Mouse (Mus musculus) adrenal gland, adult 10 weeks (tissue): Measurements from ENCODE around the gene Psen2. TPM values are rescaled to one million over a fixed set of nuclear protein-coding genes. Genes with fewer than 3 reads are reported as not detected.

Experiments used
- polyA plus RNA-seq: library from polyadenylated mRNA; stranded (reverse); fragments of 350-450 nt; fragmentation: Illumina TruSeq; extraction: RNeasy Lipid Tissue Mini Kit (QIAGEN cat#74804); gene quantifications from one replicate; pipeline ENCODE4 v1.2.3, GENCODE M21; 2014; ENCODE audit warnings: low read depth, low replicate concordance

The Psen2 gene
- polyA plus RNA-seq: 4.3 TPM

DNA sequence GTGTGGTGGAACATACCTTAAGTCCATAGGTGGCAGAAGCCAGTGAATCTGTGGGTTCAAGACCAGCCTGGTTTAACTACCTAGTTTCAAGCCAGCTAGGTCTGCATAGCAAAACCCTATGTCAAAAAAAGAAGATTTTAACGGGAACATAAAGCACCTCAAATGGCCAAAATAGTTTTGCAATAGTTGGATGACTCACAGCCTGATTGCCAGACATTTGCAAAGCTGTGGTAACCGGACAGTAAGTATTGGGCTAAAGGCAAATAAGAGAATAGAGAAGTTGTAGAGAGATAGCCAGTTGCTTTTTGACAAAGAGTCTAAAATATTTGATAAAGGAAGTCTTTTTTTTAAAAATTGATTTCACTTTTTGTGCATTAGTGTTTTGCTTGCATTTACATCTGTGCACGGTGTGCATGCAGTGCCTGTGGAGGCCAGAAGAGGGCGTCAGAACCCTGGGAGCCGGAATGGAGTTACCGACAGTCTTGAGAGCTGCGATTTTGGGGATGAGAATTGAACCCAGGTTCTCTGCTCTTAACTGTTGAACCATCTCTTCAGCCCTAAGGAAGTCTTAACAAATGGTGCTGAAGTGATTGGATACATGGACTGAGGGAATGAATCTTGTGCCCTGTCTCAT lies at the start of gene Psen2:
Gene Psen2 (minus strand): TSS at position 75 of the 634 bp plus-strand sequence.

DNA sequence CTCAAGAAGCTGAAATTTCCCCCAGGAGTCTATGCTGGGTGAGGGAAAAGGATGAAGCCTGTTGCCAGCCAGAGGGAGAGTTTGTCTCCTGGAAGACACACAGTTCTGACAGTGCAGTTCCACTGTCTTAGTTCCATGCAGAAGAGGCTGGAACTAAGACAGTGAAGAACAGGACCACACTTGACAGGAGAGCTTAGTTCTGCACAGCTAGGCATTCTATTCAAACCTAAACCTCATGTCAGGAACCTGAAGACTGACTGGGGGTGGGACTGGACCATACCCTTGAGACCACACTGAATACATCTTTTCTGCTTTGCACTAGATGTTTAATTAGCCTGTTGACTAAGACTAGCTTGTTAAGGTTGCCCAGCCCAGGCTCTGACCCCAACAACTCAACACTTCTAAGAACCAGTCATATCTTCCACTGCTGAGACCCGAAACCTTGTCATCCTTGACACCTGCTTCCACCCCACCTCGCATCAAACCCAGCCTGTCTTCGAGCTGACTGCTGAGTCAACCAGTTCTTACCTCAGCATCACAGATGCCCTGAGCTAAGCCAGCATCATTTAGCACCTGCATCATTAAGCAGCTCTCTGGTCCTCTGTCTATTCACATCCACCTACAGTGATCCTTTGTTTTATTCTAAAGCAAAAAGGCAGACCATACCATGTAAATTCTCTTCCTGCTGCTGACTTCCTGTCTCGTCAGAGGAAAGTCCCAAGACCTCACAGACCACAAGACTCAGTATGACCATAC lies 64.1 kb downstream of the Psen2 start, which contains the start of gene Coq8a:
Gene Coq8a (minus strand): TSS at position 644 of the 756 bp plus-strand sequence.

Other genes with a start within 250 kb of the Psen2 start
- gene Coq8a, start 63.8 kb downstream of the Psen2 start, polyA plus RNA-seq: 14.4 TPM
- 13.3 TPM for gene Itpkb, start 67.0 kb upstream of the Psen2 start, polyA plus RNA-seq
- 0.12 TPM for gene Stum, start 220.1 kb upstream of the Psen2 start, polyA plus RNA-seq